Mouse (Mus musculus) limb, embryonic 14.5 days (tissue): ENCODE measurements around the gene Commd4. TPM values are rescaled to one million over a fixed set of nuclear protein-coding genes. Genes with fewer than 3 reads are reported as not detected.
A peak's percentile ranks its signal among the peaks of the same experiment; 100 is the strongest.
"Not testable (repeated sequence)": the region's sequence is repeated elsewhere in the genome, so short reads cannot be mapped to it uniquely, and the experiment has no call there.

Experiments
- ATAC-seq: fragments of 200-750 bp; cut with Nextera tagmentation; 2 replicates; pipeline ENCODE4 v1.8.0; 2017; ENCODE audit warnings: low read depth, moderate number of reproducible peaks, moderate TSS enrichment; ENCODE audit not compliant: low FRiP score
- DNase-seq: peaks from one replicate; pipeline ENCODE4 v3.0.0-alpha.2; 2015; ENCODE audit warnings: low spot score
- H3K27ac ChIP-seq: fragments of 300-500 bp; sonication (generic); replicated peaks from 2 replicates; pipeline ENCODE4 v1.5.1; 2014; ENCODE audit warnings: low read depth, mild to moderate bottlenecking, low read length, moderate library complexity, mixed read lengths
- H3K27me3 ChIP-seq: fragments of 300-500 bp; sonication (generic); 2 replicates; pipeline ENCODE4 v1.6.1; 2014; ENCODE audit warnings: low read length, mixed read lengths; ENCODE audit not compliant: control insufficient read depth, insufficient read depth
- H3K36me3 ChIP-seq: fragments of 300-500 bp; sonication (generic); 2 replicates; pipeline ENCODE4 v1.6.1; 2014; ENCODE audit warnings: mild to moderate bottlenecking, low read length, moderate library complexity, mixed read lengths; ENCODE audit not compliant: control insufficient read depth, insufficient read depth
- H3K4me1 ChIP-seq: fragments of 300-500 bp; sonication (generic); 2 replicates; pipeline ENCODE4 v1.6.1; 2014; ENCODE audit warnings: antibody characterized with exemption, low read length, mixed read lengths; ENCODE audit not compliant: control insufficient read depth, insufficient read depth
- H3K4me2 ChIP-seq: fragments of 300-500 bp; sonication (generic); replicated peaks from 2 replicates; pipeline ENCODE4 v1.6.1; 2014; ENCODE audit warnings: low read depth, mild to moderate bottlenecking, low read length, moderate library complexity; ENCODE audit not compliant: severe bottlenecking
- H3K4me3 ChIP-seq: fragments of 300-500 bp; sonication (generic); replicated peaks from 2 replicates; pipeline ENCODE4 v1.5.1; 2014; ENCODE audit warnings: low read length
- H3K9ac ChIP-seq: fragments of 300-500 bp; sonication (generic); 2 replicates; pipeline ENCODE4 v1.6.1; 2014; ENCODE audit warnings: mild to moderate bottlenecking, low read depth, low read length, moderate library complexity; ENCODE audit not compliant: severe bottlenecking
- H3K9me3 ChIP-seq: fragments of 300-500 bp; sonication (generic); 2 replicates; pipeline ENCODE4 v1.6.1; 2016; ENCODE audit warnings: low read length; ENCODE audit not compliant: control insufficient read depth
- POLR2A ChIP-seq: fragments of 200-500 bp; IDR thresholded peaks from 2 replicates; pipeline ENCODE4 v1.8.0; 2012; ENCODE audit warnings: inconsistent platforms, mild to moderate bottlenecking, moderate library complexity, borderline replicate concordance; ENCODE audit not compliant: insufficient read depth, insufficient read length; ENCODE audit errors: extremely low read depth
- WGBS: fragments of 180-500 bp; shearing (Covaris S2); extraction: QIAGEN DNeasy Blood & Tissue Kit; methylation state at CpG from one replicate; pipeline ENCODE4 v1.1.7; 2014; 5-methylcytosine and 5-hydroxymethylcytosine counted together
- polyA plus RNA-seq, 2 experiments: library from polyadenylated mRNA; depleted of rRNA in 1 of 2; stranded (reverse) in 1 of 2; unstranded in 1 of 2; fragments of >200 nt; fragmentation: Nextera tagmentation in 1 of 2; extraction: Ambion mirVana in 1 of 2; gene quantifications; 2 replicates each; pipeline versions ENCODE4 v1.2.1 to v1.2.3; 2012 to 2014

Gene Commd4
- 125 and 147 TPM in 2 replicates for polyA plus RNA-seq (2012; rRNA removed)
- 93.2 and 95.2 TPM in 2 replicates for polyA plus RNA-seq (2014; fragmentation: Nextera tagmentation; extraction: Ambion mirVana)

DNA sequence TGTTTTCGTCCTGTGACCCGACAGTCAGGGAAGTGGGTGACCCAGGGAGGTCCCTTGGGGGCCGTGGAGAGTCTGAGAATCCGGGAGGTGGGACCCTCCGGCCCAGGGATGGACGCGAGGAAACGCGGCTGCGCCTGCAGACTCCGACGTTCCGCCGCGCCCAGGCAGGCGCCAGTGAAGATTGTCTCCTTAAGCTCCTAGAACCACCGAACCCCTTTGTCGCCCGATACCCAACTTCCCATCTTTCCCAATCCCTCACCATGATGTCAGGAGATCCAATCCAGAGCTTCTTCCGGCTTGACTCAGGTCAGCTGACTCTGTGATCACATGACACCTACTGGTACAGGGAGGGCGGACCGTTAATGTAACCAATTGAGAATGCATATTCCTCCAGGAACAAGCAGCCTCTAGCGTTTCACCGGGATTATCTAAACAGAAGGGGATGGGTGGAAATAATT, at the start of gene Commd4:
Gene Commd4 (minus strand): TSS at position 319 of the 458 bp plus-strand sequence.
- Histone ChIP-seq H3K4me1 (peaks cover 7% of the 10 kb centered on the region), H3K4me2 (peak within 1 kb of the TSS; percentile 96), H3K9me3 (no peaks in the 10 kb centered on the region), H3K27me3 (no peaks in the 10 kb centered on the region), H3K27ac (no peak within 1 kb of the TSS), H3K9ac (peak within 1 kb of the TSS; percentile 69), H3K36me3 (peaks cover 8% of the 10 kb centered on the region), H3K4me3 (peak within 1 kb of the TSS; percentile 72)
- peak; percentile 94 for ATAC-seq
- no peak for TF ChIP-seq POLR2A
- WGBS, result 0% methylated on average over 24 of the region's 24 CpGs
- DNase-seq, result peak; percentile 97

DNA sequence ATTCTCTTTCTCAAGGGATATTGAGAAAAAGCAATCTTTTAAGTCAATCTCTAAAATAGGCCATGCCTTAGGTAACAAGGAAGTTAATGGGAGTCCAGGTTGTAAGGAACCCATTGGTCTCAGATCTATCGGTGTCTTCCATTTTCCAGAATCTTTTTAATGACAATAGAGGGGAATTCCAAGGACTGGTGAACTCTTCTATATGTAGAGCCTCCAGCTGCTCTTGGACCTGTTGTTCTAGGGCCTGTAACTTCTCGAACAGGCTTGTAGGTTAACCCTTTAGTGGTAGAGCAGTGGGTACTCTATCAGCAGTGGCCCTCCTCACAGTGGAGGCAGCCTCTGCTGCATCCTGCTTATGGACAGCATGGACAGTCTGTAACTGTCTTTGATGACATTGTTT, 48.8 kb upstream of the Commd4 start:
- WGBS, result 78% methylated on average over 2 of the region's 2 CpGs
- Histone ChIP-seq H3K4me3 (no peak overlapping the region), H3K36me3 (no peaks in the 10 kb centered on the region), H3K9ac (no peak overlapping the region), H3K4me1 (no peaks in the 10 kb centered on the region), H3K27me3 (no peaks in the 10 kb centered on the region), H3K4me2 (no peak overlapping the region), H3K27ac (no peak overlapping the region), H3K9me3 (no peaks in the 10 kb centered on the region)
- no peak for TF ChIP-seq POLR2A
- ATAC-seq, result no peak
- no peak for DNase-seq

- DNase-seq, H3K4me2 ChIP-seq: not testable (repeated sequence)
Measured at GRCm38 (mm10) chr9:57203571-57203970, 45.4 kb upstream of the Commd4 start.

DNA sequence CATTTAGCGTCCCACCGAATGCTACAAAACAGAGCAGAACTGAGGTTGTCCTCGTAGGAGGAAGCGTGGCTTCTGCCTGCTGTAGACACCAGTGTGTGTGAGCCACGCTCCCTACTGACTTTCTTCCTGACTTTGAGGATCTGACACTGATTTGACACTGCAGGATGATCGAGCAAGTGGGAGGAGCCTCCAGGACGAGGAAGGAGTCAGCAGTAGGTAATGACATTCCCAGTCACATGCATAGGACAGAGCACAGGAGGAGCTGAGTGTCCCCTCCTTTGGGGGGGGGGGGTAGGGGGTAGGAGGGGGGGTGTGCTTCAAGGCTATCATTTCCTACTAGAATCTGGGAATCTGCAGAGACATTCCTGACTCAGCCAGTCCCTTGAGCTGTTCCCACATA, 44.9 kb upstream of the Commd4 start:
- ATAC-seq (no peak), DNase-seq (no peak)
- H3K27me3 ChIP-seq, result no peaks in the 10 kb centered on the region
- H3K4me3 ChIP-seq, result no peak overlapping the region
- whole genome bisulfite sequencing, result 79% methylated on average over 7 of the region's 7 CpGs
- H3K9ac ChIP-seq, result no peak overlapping the region
- no peaks in the 10 kb centered on the region for H3K36me3 ChIP-seq
- no peak overlapping the region for H3K4me2 ChIP-seq
- no peak for TF ChIP-seq POLR2A
- no peaks in the 10 kb centered on the region for H3K4me1 ChIP-seq
- no peaks in the 10 kb centered on the region for H3K9me3 ChIP-seq
- no peak overlapping the region for H3K27ac ChIP-seq

More at GRCm38 (mm10) chr9:57203571-57203970, 45.4 kb upstream of the Commd4 start:
- H3K9me3 ChIP-seq, ATAC-seq, H3K4me1 ChIP-seq, H3K9ac ChIP-seq, H3K27ac ChIP-seq, H3K36me3 ChIP-seq, H3K27me3 ChIP-seq, H3K4me3 ChIP-seq: not testable (repeated sequence)
- WGBS, result 82% methylated on average over 12 of the region's 13 CpGs

DNA sequence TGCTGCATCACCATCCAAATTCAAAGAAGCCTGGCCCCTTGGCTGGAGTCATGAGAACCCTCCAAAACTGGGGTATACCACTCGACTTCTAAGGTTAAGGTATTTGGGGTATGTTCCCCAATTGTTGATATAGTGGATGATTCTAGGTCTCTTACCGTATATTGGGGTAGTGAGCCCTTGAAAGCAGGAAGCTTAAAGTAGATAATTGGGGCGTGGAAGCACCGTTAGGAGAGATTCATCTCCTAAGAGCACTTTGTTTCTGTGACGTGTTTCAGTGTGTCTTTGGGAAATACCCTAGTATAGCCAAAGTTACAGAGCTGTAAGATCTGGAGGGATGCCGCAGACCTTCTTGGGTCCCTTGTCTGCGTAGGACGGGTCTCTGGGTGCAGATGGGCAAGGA, 39.3 kb upstream of the Commd4 start:
- Histone ChIP-seq H3K4me1 (no peaks in the 10 kb centered on the region), H3K4me2 (no peak overlapping the region), H3K9me3 (no peaks in the 10 kb centered on the region), H3K9ac (no peak overlapping the region), H3K27me3 (no peaks in the 10 kb centered on the region), H3K4me3 (no peak overlapping the region), H3K27ac (no peak overlapping the region), H3K36me3 (no peaks in the 10 kb centered on the region)
- ATAC-seq, result no peak
- TF ChIP-seq POLR2A, result no peak
- no peak for DNase-seq
- WGBS, result 78% methylated on average over 8 of the region's 8 CpGs

DNA sequence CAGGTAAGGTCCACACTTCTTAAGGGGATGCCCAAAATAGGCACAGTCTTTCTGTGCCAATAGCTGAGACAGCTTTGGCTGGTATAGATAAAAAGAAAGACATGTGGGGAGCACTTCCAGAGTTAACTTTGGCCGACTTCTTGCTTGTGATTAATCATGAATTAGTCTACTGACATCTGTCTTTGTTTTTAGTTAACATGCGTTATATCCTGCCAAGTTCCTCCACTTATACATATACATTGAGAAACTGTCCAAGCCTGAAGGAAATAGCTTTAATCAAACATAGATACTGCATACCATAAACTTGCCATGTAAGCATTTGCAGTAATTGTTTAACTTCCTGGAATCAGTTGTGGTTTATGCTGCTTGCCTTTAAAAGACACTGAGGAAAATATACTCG, 38.6 kb upstream of the Commd4 start:
- ATAC-seq, result no peak
- no peak for DNase-seq
- no peaks in the 10 kb centered on the region for H3K9me3 ChIP-seq
- 69% methylated on average over 3 of the region's 3 CpGs for WGBS
- TF ChIP-seq POLR2A, result no peak
- no peaks in the 10 kb centered on the region for H3K27me3 ChIP-seq
- H3K4me3 ChIP-seq, result no peak overlapping the region
- H3K4me2 ChIP-seq, result no peak overlapping the region
- H3K36me3 ChIP-seq, result no peaks in the 10 kb centered on the region
- no peak overlapping the region for H3K9ac ChIP-seq
- H3K4me1 ChIP-seq, result no peaks in the 10 kb centered on the region
- no peak overlapping the region for H3K27ac ChIP-seq
